Mouse (Mus musculus): Measurements from ENCODE around the gene Olfr113.
A peak's percentile ranks its signal among the peaks of the same experiment; 100 is the strongest.
"Not testable (repeated sequence)": the region's sequence is repeated elsewhere in the genome, so short reads cannot be mapped to it uniquely, and the experiment has no call there.

Olfr113 gene

DNA sequence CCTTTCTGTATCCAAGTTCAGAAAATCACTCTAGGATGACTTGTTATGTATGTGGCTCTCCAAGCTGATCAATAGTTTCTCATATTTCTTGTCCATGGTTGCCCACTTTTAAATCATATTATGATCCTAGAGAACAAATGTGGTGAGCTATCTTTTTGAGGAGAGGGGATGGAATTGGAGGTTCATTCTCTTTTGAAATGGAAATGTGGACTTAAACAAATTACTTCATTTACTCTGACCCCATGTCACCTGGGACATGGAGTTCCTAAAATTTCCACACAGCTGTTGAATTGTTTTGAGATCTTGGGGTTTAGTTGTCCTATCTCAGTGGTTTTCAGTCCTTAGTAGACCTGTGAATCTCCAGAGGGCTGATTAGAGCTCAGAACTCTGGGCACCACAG is at the start of gene Olfr113:
Gene Olfr113, minus strand, starts transcription at position 101 of the 400 bp plus-strand sequence.
- no peak for DNase-seq (ENCODE audit: low read depth, low spot score)

DNA sequence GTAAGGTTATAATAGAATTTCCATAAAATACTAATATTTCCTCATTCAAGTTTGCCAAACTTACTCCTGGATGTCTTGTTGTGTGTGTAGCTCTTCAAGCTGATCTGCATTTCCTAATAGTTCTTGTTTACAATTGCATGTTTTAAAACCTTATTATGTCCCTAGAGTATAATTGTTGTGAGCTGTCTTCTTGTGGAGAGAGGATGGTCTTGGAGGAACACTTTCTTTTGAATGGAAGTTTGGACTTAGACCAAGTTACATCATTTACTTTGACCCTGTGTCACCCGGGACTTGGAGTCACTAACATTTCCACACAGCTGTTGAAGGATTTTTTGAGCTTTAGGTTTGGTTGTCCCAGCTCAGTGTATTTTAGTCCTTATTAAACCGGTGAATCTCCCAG is 49.5 kb upstream of the Olfr113 start, which contains the start of the genes Olfr115 and Olfr116:
Gene Olfr115, minus strand, starts transcription at position 101 of the 400 bp plus-strand sequence.
Gene Olfr116, minus strand, starts transcription at position 191 of the 400 bp plus-strand sequence.
- DNase-seq (ENCODE audit: low read depth, low spot score): no peak

DNA sequence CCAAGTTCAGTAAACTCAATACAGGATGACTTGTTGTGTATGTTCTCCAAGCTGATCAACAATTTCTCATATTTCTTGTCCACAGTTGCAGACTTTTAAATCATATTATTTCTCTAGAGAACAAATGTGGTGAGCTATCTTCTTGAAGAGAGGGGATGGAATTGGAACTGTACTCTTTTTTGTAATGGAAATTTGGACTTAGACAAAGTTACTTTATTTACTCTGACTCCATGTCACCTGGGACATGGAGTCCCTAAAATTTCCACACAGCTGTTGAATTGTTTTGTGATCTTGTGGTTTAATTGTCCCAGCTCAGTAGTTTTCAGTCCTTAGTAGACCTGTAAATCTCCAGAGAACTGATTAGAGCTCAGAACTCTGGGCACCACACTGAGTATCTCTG is 15.2 kb upstream of the Olfr113 start, which contains the start of gene Olfr114:
Gene Olfr114, minus strand, starts transcription at position 101 of the 400 bp plus-strand sequence.
- no peak for DNase-seq (ENCODE audit: low read depth, low spot score)

DNA sequence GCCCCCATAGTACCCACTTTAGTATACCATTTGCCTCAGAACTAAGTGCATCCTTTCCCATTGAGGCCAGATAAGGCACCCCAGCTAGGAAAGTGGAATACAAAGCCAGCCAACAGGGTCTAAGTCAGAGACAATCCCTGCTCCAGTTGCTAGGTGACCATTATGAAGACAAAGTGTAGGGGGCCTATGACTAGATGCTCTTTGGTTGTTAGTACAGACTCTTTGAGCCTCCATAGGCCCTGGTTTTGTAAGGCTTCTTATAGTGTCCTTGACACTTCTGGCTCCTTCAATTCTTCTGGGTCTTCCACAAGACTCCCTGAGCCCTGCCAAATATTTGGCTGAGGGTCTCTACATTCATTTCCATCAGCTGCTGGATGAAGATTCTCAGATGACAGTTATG is 8.1 kb downstream of the Olfr113 start, which contains the start of gene Olfr112:
Gene Olfr112, minus strand, starts transcription at position 101 of the 400 bp plus-strand sequence.
- peak; percentile 27 for DNase-seq (ENCODE audit: low read depth, low spot score)

DNA sequence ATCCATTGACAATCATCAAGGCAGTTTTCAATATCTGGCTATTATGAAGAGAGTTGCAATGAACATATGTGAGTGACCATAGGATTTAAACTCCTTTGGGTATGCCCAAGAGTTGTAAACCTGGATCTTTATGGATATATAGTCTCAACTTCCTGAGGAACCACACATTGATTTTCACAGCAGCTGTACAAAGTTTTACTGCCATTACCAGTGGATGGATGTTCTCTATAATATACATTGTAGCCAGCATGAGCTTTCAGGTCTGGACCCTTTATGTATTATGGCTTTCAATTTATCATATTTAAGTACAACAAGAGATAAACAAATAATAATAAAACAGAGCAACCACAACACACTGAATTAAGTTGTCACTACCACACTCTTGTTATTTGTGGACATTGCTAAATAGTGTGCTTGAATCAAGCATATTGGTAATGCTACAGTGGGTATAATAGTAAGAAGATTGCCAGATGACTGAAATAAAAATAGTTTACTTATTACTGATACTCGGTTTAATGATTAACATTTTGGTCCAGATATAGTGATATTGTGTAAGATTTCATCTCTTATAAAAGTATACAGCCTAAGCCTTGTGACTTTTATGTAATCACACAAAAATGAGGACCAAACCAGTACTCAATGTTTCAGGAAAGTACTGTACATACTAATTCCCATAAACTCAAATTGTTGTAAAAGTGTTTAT is 18.4 kb downstream of the Olfr113 start:
- DNase-seq (ENCODE audit: low read depth, low spot score): no peak

DNA sequence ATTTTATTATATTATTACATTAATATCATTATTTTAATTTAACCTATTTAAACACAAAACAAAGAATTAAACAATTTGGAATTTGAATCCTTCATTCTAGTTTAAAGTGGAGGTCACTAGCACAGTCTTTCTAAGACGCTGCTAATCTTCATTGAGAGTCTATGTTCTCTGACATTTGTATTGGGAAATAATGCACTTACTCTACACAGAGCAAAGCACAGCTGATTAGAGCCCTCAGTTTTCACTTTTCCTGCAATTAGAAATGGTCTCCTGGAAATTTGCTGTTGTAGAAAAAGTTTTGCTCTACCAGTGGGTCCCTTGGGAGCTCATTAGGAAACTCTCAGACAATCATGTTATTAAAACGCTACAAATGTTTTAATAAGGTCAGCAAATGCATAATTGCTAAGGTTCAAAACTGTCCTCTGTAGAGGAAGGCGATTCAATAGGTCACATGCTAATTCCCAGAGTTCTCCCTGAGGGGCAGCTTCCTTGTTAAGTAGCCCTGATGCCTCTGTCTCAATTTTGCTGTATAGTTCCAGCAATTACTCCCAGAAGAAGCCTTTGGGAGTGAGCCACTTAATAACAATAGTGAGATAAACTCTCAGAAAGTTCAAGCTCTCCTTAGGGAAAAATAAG is 33.5 kb downstream of the Olfr113 start:
- DNase-seq (ENCODE audit: low read depth, low spot score): no peak

DNA sequence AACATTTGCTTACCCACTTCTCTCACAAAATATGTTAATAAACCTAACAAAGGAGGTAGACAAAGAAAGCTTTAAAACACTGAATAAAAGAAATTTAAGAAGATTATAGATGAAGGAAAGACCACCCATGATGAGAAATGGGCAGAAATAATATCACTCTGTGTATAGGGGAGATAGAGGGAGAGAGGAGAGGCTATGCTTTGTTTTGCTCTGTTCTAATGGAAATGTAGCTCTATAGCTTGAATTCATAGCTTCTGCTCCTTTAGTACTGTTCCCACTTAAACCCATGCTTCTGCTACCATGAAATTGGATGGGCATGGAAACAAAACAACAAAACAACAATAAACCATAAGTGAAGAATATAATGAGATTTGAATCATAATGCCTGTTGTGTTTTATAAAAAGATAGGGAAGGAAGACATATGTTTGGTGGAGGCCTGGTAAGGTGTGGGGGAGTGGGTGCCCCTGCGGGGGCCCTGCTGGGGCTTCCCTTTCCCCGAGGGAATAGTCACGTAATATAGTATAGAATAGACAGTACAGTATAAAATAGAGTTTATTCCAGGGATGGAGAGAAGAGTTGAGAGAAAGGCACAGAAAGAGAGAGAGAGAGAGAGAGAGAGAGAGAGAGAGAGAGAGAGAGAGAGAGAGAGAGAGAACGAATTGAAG is 35.9 kb downstream of the Olfr113 start:
- no peak for DNase-seq (ENCODE audit: low read depth, low spot score)

DNA sequence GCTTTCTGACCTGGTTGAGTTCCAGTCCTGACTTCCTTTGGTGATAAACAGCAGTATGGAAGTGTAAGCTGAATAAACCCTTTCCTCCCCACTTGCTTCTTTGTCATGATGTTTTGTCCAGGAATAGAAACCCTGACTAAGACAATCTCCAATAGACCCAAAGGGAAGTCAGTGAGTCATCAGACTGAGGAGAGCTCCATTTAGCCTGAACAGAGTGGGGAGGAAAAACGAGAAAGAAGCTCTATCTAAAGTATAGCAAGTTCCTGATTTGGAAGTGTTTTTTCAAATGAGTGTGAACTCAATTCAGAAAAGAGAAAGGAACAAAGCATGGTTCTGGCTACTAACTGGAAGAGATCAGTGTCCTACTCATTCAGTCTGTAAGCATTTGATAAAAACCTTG is 39.0 kb downstream of the Olfr113 start:
- DNase-seq (ENCODE audit: low read depth, low spot score): peak; percentile 27

DNA sequence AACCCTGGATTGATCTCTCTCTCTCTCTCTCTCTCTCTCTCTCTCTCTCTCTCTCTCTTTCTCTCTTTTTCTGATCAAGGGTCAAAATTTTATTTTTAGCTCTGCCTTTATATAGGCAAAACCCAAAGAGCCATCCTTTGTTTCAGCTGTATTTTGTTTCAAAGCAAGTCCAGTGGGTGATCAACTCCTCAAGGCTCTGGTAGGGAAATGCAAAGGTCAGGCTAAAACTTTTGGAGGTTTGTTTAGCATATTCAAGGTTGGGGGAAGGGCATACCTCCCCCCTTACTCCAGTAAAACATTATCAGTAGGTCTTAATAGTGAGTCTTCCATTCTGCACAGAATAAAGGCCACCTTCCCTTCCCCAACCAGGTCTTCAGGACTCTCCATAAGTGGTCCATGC is 42.3 kb downstream of the Olfr113 start:
- peak; percentile 95 for DNase-seq (ENCODE audit: low read depth, low spot score)

DNA sequence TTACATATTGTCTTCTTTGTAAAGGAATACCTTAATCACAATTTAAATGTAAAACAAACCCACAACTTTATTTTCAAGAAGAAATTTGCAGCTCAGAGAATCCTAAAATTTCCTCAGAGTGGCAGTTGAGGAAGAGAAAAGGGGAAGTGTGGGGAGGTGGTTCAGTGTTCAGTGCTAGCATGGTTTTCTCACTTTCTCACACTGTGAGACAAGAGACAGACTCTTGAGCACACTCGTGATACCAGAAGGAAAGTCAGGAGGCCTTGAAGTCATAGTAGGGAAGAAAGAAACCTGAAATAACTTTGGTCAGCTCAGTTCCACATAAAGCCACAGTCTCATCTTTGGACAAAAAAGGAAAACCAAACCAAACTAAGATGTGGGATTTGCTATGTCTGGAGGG is 52.0 kb downstream of the Olfr113 start:
- not testable (repeated sequence) for DNase-seq (ENCODE audit: low read depth, low spot score)

DNA sequence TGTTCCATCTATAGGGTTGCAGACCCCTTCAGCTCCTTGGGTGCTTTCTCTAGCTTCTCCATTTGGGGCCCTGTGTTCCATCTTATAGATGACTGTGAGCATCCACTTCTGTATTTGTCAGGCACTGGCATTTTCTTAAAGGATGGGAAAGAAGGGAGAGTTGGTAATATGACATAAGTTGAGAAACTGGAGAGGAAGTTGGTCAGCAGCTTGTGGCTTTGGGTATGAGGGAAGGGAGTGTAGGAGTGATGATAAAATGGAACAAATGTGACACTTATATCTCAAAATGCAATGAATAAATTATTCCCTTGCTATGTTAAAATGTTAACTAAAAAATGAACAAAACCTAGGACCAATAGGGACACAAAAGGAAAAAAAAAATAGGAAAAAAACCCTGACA is 52.9 kb downstream of the Olfr113 start:
- not testable (repeated sequence) for DNase-seq (ENCODE audit: low read depth, low spot score)
